Mouse (Mus musculus): Measurements from ENCODE around the gene Lingo1. TPM values are rescaled to one million over a fixed set of nuclear protein-coding genes. Genes with fewer than 3 reads are reported as not detected.

Lingo1 gene
- total and polyA plus RNA-seq, 2 experiments from 2014 or later = 110 to 192 TPM

DNA sequence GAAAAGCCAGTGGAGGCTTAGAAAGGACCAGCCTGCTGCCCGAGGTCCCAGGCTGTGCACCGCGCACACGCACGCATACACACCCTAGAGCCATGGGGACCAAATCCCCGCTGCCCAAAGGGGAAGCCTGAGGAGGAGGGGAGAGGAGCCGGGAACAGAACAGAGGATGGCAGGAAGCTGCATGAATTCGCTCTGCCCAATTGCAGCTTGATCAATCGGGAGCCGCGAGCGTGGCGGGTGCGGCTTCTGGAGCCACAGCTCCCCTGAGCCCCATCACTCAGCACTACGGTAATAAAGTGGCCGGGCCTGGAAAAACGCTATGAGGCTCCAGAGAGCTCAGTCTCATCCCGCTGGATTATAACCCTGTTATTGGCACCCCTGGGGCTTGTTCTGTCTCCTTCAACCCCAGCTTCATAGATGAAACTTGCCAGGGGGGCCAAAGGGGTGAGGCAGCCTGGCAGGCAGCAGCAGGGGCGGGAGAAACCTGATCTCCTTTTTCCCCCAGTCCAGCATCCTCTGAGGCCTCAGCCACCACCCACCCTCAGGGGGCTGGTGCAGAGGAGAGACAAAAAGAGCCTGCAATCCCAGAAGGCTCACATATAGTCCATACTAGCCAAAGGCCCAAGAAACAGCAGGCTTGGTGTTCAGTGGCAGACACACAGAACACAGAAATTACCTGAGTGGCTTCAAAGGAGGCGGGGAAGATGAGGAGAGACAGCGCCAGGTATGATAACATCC is 29.4 kb upstream of the Lingo1 start:
- Histone ChIP-seq H3K9ac (replicated peaks; ENCODE audit: low read length, poor library complexity, severe bottlenecking) (peak overlapping the region; percentile 20; the same call in 1 of the 2 replicates), H3K36me3 (ENCODE audit: insufficient read depth, low read length) (no peaks in the 10 kb centered on the region), H3K9me3 (ENCODE audit: low read length) (no peaks in the 10 kb centered on the region), H3K4me1 (ENCODE audit: insufficient read depth, low read length) (peaks cover 11% of the 10 kb centered on the region; the same call in 1 of the 2 replicates), H3K4me3 (ENCODE audit: low read depth, low read length) (peak overlapping the region; percentile 22; the same call in 1 of the 2 replicates), H3K27me3 (ENCODE audit: insufficient read depth, low read length) (no peaks in the 10 kb centered on the region), H3K4me2 (ENCODE audit: low read depth, low read length, poor library complexity, severe bottlenecking) (peak overlapping the region; percentile 46), H3K27ac (ENCODE audit: low read depth, low read length) (no peak overlapping the region)
- DNase-seq (ENCODE audit: low spot score) = no peak
- no peak for TF ChIP-seq CTCF (IDR thresholded peaks at IDR 0.05)
- ATAC-seq (ENCODE audit: low FRiP score) = no peak
- 12% methylated on average over 21 of the region's 21 CpGs for WGBS

DNA sequence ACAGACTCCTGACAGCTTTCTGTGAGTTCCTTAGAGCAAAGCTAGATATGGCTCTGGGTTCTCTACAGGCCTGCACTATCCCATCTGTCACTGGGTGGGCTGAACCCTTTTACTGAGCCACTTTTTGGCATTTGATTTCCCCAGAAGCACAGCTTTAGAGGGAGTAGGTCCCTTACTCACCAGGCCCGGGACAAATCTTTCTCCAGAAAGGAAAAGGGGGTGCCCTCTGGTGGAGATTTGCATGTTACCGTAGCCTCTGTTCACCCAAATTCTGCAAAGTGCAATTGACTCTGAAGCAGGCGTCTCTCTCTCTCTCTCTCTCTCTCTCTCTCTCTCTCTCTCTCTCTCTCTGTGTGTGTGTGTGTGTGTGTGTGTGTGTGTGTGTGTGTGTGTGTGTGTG is 28.6 kb upstream of the Lingo1 start:
- peaks cover 7% of the 10 kb centered on the region; the same call in 1 of the 2 replicates for H3K4me1 ChIP-seq (ENCODE audit: insufficient read depth, low read length)
- no peak; the same call in 1 of the 2 replicates for ATAC-seq (ENCODE audit: low FRiP score)
- peak; percentile 72 for TF ChIP-seq CTCF (IDR thresholded peaks at IDR 0.05)
- peak; percentile 73 for DNase-seq (ENCODE audit: low spot score)
- no peak overlapping the region for H3K9ac ChIP-seq (replicated peaks; ENCODE audit: low read length, poor library complexity, severe bottlenecking)
- WGBS = 10% methylated on average over 3 of the region's 3 CpGs
- no peaks in the 10 kb centered on the region for H3K36me3 ChIP-seq (ENCODE audit: insufficient read depth, low read length)
- H3K27me3 ChIP-seq (ENCODE audit: insufficient read depth, low read length) = no peaks in the 10 kb centered on the region
- peak overlapping the region; percentile 46; the same call in 1 of the 2 replicates for H3K4me2 ChIP-seq (ENCODE audit: low read depth, low read length, poor library complexity, severe bottlenecking)
- no peak overlapping the region for H3K27ac ChIP-seq (ENCODE audit: low read depth, low read length)
- H3K9me3 ChIP-seq (ENCODE audit: low read length) = no peaks in the 10 kb centered on the region
- H3K4me3 ChIP-seq (ENCODE audit: low read depth, low read length) = no peak overlapping the region

DNA sequence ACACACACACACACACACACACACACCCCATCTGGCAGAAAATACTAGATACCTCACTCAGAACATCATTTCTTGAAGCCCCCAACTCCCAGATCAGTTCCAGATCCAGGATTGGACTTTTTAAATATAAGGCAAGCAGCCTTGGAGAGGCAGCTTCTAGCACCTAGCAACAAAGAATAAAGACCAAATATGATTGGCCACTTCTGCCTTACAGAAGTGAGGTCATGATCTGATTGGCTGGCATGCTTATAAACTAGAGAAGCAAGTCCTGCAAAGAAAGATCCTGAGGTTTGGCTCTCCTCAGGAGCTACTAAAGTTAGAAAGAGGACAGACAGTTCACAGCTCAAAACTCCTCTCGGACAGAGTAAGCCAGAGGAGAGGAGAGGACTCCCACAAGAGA is 14.6 kb upstream of the Lingo1 start:
- H3K9ac ChIP-seq (replicated peaks; ENCODE audit: low read length, poor library complexity, severe bottlenecking) = no peak overlapping the region
- H3K4me1 ChIP-seq (ENCODE audit: insufficient read depth, low read length) = no peaks in the 10 kb centered on the region
- ATAC-seq (ENCODE audit: low FRiP score) = no peak
- H3K4me2 ChIP-seq (ENCODE audit: low read depth, low read length, poor library complexity, severe bottlenecking) = no peak overlapping the region
- no peak overlapping the region for H3K27ac ChIP-seq (ENCODE audit: low read depth, low read length)
- DNase-seq (ENCODE audit: low spot score) = peak; percentile 56
- H3K36me3 ChIP-seq (ENCODE audit: insufficient read depth, low read length) = no peaks in the 10 kb centered on the region
- WGBS = 83% methylated on average over 1 of the region's 1 CpGs
- H3K9me3 ChIP-seq (ENCODE audit: low read length) = no peaks in the 10 kb centered on the region
- no peak for TF ChIP-seq CTCF (IDR thresholded peaks at IDR 0.05)
- no peak overlapping the region for H3K4me3 ChIP-seq (ENCODE audit: low read depth, low read length)
- no peaks in the 10 kb centered on the region for H3K27me3 ChIP-seq (ENCODE audit: insufficient read depth, low read length)

DNA sequence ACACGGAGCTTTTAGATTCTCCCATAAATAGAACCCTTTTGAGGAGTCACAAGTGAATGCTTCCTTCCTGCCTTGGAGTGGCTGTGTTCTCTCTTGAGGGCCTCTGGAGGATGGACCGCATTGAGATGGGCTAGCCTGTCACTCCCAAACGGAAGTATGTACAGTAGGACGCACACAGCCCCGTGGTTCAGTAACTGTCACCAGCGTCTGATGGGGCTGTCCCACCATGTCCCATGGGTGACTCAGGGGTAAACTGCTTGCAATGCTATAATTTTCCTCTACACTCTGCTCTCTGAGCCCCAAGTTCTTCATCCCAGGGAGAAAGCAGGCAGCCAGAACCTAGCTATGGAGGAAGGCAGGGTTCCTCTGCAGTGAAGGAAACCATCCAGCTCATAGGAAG is 11.7 kb upstream of the Lingo1 start:
- no peak overlapping the region for H3K4me2 ChIP-seq (ENCODE audit: low read depth, low read length, poor library complexity, severe bottlenecking)
- H3K9me3 ChIP-seq (ENCODE audit: low read length) = no peaks in the 10 kb centered on the region
- H3K36me3 ChIP-seq (ENCODE audit: insufficient read depth, low read length) = no peaks in the 10 kb centered on the region
- no peak overlapping the region for H3K27ac ChIP-seq (ENCODE audit: low read depth, low read length)
- no peak for TF ChIP-seq CTCF (IDR thresholded peaks at IDR 0.05)
- no peak overlapping the region for H3K4me3 ChIP-seq (ENCODE audit: low read depth, low read length)
- H3K4me1 ChIP-seq (ENCODE audit: insufficient read depth, low read length) = no peaks in the 10 kb centered on the region
- DNase-seq (ENCODE audit: low spot score) = no peak
- no peaks in the 10 kb centered on the region for H3K27me3 ChIP-seq (ENCODE audit: insufficient read depth, low read length)
- no peak for ATAC-seq (ENCODE audit: low FRiP score)
- no peak overlapping the region for H3K9ac ChIP-seq (replicated peaks; ENCODE audit: low read length, poor library complexity, severe bottlenecking)
- 94% methylated on average over 6 of the region's 6 CpGs for WGBS

DNA sequence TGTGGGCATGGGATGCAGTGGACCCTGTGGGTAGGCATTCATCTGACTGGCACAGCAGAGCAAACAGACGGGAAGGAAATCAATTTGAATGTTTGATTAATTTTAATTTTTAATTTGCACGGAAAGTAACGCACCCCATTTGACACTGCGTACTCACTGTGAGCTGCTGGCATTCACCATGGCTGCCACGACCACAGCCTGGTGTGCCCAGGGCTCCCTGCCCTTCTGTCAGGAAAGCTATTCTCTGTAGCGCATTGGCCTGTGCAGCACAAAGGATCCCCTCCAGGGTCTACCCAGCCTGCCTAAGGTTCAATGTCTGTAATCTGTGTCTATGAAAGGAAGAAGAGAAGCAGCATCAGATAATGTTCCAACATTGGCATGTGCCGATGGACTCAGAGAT is 6.9 kb upstream of the Lingo1 start:
- ATAC-seq (ENCODE audit: low FRiP score) (no peak), DNase-seq (ENCODE audit: low spot score) (no peak)
- Histone ChIP-seq H3K9ac (replicated peaks; ENCODE audit: low read length, poor library complexity, severe bottlenecking) (no peak overlapping the region), H3K36me3 (ENCODE audit: insufficient read depth, low read length) (no peaks in the 10 kb centered on the region), H3K4me1 (ENCODE audit: insufficient read depth, low read length) (no peaks in the 10 kb centered on the region), H3K9me3 (ENCODE audit: low read length) (no peaks in the 10 kb centered on the region), H3K27me3 (ENCODE audit: insufficient read depth, low read length) (0 out of 2 replicates have a peak, but pooled peaks cover 4% of the 10 kb centered on the region), H3K27ac (ENCODE audit: low read depth, low read length) (no peak overlapping the region), H3K4me2 (ENCODE audit: low read depth, low read length, poor library complexity, severe bottlenecking) (no peak overlapping the region), H3K4me3 (ENCODE audit: low read depth, low read length) (no peak overlapping the region)
- whole genome bisulfite sequencing = 77% methylated on average over 7 of the region's 7 CpGs
- TF ChIP-seq CTCF (IDR thresholded peaks at IDR 0.05) = no peak

DNA sequence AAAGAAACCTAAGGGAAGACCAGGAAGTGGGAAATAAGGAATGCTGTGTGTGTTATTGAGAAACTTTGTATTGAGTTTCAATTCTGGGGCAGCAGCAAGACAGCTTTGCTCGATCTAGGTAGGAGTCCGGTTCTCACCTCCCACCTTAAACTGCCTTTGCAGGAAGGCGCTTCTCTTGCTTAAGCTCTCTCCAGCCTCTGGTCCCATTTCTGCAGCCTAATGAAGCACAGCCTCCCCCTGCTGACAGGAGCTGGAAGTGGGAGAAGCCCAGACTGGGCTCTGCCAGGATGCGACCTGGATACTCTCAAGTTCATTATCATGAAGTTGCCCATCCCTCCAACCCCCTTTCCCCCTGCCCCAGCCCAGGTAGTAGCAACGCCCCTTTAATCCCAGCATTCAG is 1.6 kb upstream of the Lingo1 start:
- H3K36me3 ChIP-seq (ENCODE audit: insufficient read depth, low read length) = no peaks in the 10 kb centered on the region
- TF ChIP-seq CTCF (IDR thresholded peaks at IDR 0.05) = peak; percentile 88
- no peak overlapping the region for H3K4me2 ChIP-seq (ENCODE audit: low read depth, low read length, poor library complexity, severe bottlenecking)
- H3K9me3 ChIP-seq (ENCODE audit: low read length) = no peaks in the 10 kb centered on the region
- H3K27ac ChIP-seq (ENCODE audit: low read depth, low read length) = no peak overlapping the region
- WGBS = 7% methylated on average over 5 of the region's 5 CpGs
- peaks cover 4% of the 10 kb centered on the region; the same call in 1 of the 2 replicates for H3K4me1 ChIP-seq (ENCODE audit: insufficient read depth, low read length)
- H3K27me3 ChIP-seq (ENCODE audit: insufficient read depth, low read length) = peaks cover 4% of the 10 kb centered on the region; the same call in 1 of the 2 replicates
- H3K9ac ChIP-seq (replicated peaks; ENCODE audit: low read length, poor library complexity, severe bottlenecking) = no peak overlapping the region
- ATAC-seq (ENCODE audit: low FRiP score) (no peak), DNase-seq (ENCODE audit: low spot score) (peak; percentile 81)
- H3K4me3 ChIP-seq (ENCODE audit: low read depth, low read length) = no peak overlapping the region

All from midbrain, postnatal 0 days (tissue).